15 mouse cellular contexts compared by ENCODE assay signal in the genomic region with DNA sequence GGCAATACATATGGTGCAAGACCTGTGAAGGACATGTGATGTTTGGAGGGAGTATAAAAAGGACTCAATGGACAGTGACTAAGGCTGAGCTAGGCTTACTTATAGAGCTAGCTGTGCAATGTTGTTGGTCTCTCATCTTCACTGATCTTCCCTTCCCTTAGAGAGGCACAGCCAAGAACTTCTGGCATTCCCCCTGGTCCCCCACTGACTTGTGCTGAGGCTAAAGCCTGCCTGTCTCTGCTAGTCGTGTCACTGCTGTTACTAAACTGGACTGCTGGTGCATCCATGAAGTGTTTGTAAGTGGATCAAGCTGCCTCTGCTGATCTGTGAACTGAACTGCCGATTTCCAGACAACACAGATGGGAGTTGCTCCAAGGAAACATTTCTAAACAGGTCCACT.
DNase-seq lines count a peak whose midpoint lies in the region.
"Had no signal": no experiment of that assay in that cellular context is flagged by ENCODE, and none has a peak within 500 bp of the region (broad histone marks: within the 10 kb centered on the region; RNA-seq: fewer than 3 reads in every experiment).

No protein-coding gene starts in this region.

- peak; percentile 2 for DNase-seq in lung, postnatal 10 days
- no peak for DNase-seq in lung, postnatal 14 days
- DNase-seq in cerebellum, adult 11-12 months: peak; percentile 37
- DNase-seq in cerebellum, adult 8-10 months: peak; percentile 34
- DNase-seq in cerebellum, postnatal 14 days: peak; percentile 71 to 78
- DNase-seq in right cerebral cortex, postnatal 4 days: no peak
- no peak for DNase-seq in thymus, postnatal 36 days
- DNase-seq in layer of hippocampus, postnatal 10 days (ENCODE audit: low spot score in 2 of 2): no peak
- DNase-seq: adrenal gland, adult 2 months; adrenal gland, postnatal 25 days; embryo, embryonic 11 days; heart, adult 18-20 months; heart, postnatal 10 days; heart, postnatal 4 days; kidney, adult 11 months had no signal

Comparison
In these comparisons a context has a peak if more than half of its experiments do, and no peak if none do; other contexts are left out.
1. DNase-seq: peak in lung, postnatal 10 days (single experiment), cerebellum, adult 11-12 months (single experiment), cerebellum, adult 8-10 months (single experiment) and cerebellum, postnatal 14 days (2 of 2); none in lung, postnatal 14 days (single experiment), right cerebral cortex, postnatal 4 days (single experiment), thymus, postnatal 36 days (0 of 2) and layer of hippocampus, postnatal 10 days (0 of 2).